Mouse (Mus musculus) lung, embryonic 14.5 days (tissue): Measurements from ENCODE around the gene Abhd16b. TPM values are rescaled to one million over a fixed set of nuclear protein-coding genes. Genes with fewer than 3 reads are reported as not detected.

Experiments
- ATAC-seq: fragments of 200-750 bp; cut with Nextera tagmentation; 2 replicates; pipeline ENCODE4 v1.8.0; 2017; ENCODE audit warnings: mild to moderate bottlenecking, moderate TSS enrichment, moderate library complexity; ENCODE audit not compliant: insufficient read depth
- DNase-seq: peaks from one replicate; pipeline ENCODE4 v3.0.0-alpha.2; 2015
- H3K27ac ChIP-seq: fragments of 300-500 bp; sonication (generic); 2 replicates; pipeline ENCODE4 v1.5.1; 2014; ENCODE audit warnings: low read depth, mild to moderate bottlenecking, moderate library complexity
- H3K27me3 ChIP-seq: fragments of 300-500 bp; sonication (generic); 2 replicates; pipeline ENCODE4 v1.6.1; 2014; ENCODE audit warnings: low read length, control low read depth; ENCODE audit not compliant: insufficient read depth
- H3K36me3 ChIP-seq: fragments of 300-500 bp; sonication (generic); 2 replicates; pipeline ENCODE4 v1.6.1; 2014; ENCODE audit warnings: control low read depth; ENCODE audit not compliant: insufficient read depth
- H3K4me1 ChIP-seq: fragments of 300-500 bp; sonication (generic); 2 replicates; pipeline ENCODE4 v1.6.1; 2014; ENCODE audit warnings: antibody characterized with exemption, control low read depth; ENCODE audit not compliant: insufficient read depth
- H3K4me2 ChIP-seq: fragments of 300-500 bp; sonication (generic); 2 replicates; pipeline ENCODE4 v1.6.1; 2014; ENCODE audit warnings: mild to moderate bottlenecking
- H3K4me3 ChIP-seq: fragments of 300-500 bp; sonication (generic); 2 replicates; pipeline ENCODE4 v1.5.1; 2014; ENCODE audit warnings: low read depth, low read length
- H3K9ac ChIP-seq: fragments of 300-500 bp; sonication (generic); 2 replicates; pipeline ENCODE4 v1.6.1; 2014
- H3K9me3 ChIP-seq: fragments of 300-500 bp; sonication (generic); 2 replicates; pipeline ENCODE4 v1.6.1; 2016; ENCODE audit warnings: low read depth, low read length, control low read depth
- CTCF ChIP-seq: IDR thresholded peaks from 2 replicates; pipeline ENCODE4 v1.5.1; 2016; ENCODE audit warnings: antibody characterized with exemption, low read depth
- WGBS: fragments of 180-500 bp; shearing (Covaris S2); extraction: QIAGEN DNeasy Blood & Tissue Kit; methylation state at CpG from one replicate; pipeline ENCODE4 v1.1.7; 2014; 5-methylcytosine and 5-hydroxymethylcytosine counted together
- polyA plus RNA-seq: library from polyadenylated mRNA; unstranded; fragments of >200 nt; fragmentation: Nextera tagmentation; extraction: Ambion mirVana; gene quantifications from 2 replicates; pipeline ENCODE4 v1.2.1, GENCODE M21; 2014

Abhd16b gene
- polyA plus RNA-seq, 1 experiment from 2014 or later, result 0.13 TPM

DNA sequence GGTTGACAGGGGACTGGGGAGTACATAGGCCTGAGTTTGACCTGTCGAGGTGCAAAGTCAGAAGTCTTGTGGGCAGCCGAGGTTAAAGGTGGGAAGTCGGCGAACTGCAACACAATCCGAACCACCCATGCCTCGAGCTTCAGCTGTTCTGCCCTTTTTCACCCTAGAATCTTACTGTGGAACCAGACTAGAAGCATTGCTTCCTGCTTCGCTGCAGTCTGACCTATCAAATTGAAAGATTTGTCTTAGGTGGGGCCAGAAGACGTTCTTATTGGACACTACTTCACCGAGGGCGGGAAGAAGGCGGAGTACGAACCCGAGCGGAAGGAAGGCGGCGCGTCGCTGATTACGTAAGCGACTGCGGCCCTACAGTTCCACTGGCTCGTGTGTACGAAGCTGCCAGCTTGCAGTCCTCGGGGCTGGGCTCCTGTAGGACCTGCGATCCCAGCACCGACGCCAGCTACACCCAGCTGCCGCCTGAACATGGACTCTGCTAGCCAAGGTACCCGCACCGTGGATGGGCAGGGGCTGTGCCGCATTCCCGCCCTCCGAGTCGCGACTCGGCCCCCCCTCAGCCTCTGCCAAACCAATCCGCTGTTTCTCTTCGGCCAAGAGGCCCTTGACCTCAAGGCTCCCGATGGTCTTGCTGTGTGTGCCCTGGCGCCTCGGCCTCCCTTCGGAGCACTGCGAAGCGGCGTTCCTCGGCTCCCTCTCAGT lies 4.0 kb downstream of the Abhd16b start, which contains the start of gene Tpd52l2:
TSS of gene Tpd52l2 (plus strand) at position 312 of the 717 bp plus-strand sequence.
- Histone ChIP-seq H3K27ac (peak within 1 kb of the TSS; percentile 96), H3K4me2 (peak within 1 kb of the TSS; percentile 88), H3K9ac (peak within 1 kb of the TSS; percentile 86), H3K4me3 (peak within 1 kb of the TSS; percentile 92), H3K4me1 (no peaks in the 10 kb centered on the region), H3K9me3 (no peaks in the 10 kb centered on the region), H3K27me3 (no peaks in the 10 kb centered on the region), H3K36me3 (peaks cover 26% of the 10 kb centered on the region)
- ATAC-seq, result peak; percentile 98
- no peak for TF ChIP-seq CTCF
- peak; percentile 99 for DNase-seq
- under 1% methylated on average over 46 of the region's 46 CpGs for WGBS

DNA sequence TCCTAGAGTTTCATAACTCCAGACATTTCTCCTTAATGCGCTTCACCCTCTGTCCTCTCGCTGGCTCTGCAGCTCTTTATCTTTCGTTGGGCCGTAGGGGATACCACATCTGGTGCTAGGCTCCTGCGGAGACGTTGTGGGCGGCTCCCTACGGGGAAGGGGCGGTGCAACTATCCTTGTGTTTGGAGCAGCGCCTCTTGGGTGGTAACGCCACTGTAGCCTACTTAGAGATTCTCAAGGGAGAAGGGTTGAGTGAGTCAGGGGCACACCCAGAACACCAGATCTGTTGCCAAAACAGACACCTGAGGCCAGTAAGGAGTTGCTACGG lies 4.5 kb downstream of the Abhd16b start:
- ATAC-seq, result peak; percentile 76
- H3K4me1 ChIP-seq, result no peaks in the 10 kb centered on the region

GRCm38 (mm10) chr2:181498644-181499043 lies 5.6 kb downstream of the Abhd16b start:
- DNase-seq (no peak), ATAC-seq (no peak)
- Histone ChIP-seq H3K4me1 (no peaks in the 10 kb centered on the region), H3K4me3 (no peak overlapping the region), H3K27ac (no peak overlapping the region), H3K36me3 (peaks cover 43% of the 10 kb centered on the region), H3K4me2 (peak overlapping the region; percentile 88; the same call in 1 of the 2 replicates), H3K27me3 (no peaks in the 10 kb centered on the region), H3K9ac (no peak overlapping the region), H3K9me3 (no peaks in the 10 kb centered on the region)
- WGBS, result 73% methylated on average over 4 of the region's 4 CpGs
- no peak for TF ChIP-seq CTCF

More for the DNA sequence above, 4.5 kb downstream of the Abhd16b start:
- no peaks in the 10 kb centered on the region for H3K27me3 ChIP-seq
- no peak for TF ChIP-seq CTCF
- peak overlapping the region; percentile 88 for H3K4me2 ChIP-seq
- H3K4me3 ChIP-seq, result peak overlapping the region; percentile 92
- H3K9me3 ChIP-seq, result no peaks in the 10 kb centered on the region
- peaks cover 31% of the 10 kb centered on the region for H3K36me3 ChIP-seq
- H3K9ac ChIP-seq, result peak overlapping the region; percentile 86
- peak; percentile 80 for DNase-seq
- under 1% methylated on average over 12 of the region's 12 CpGs for WGBS
- peak overlapping the region; percentile 96 for H3K27ac ChIP-seq

GRCm38 (mm10) chr2:181509191-181509590 lies 16.2 kb downstream of the Abhd16b start:
- Histone ChIP-seq H3K4me3 (no peak overlapping the region), H3K27me3 (no peaks in the 10 kb centered on the region), H3K4me1 (no peaks in the 10 kb centered on the region), H3K9me3 (no peaks in the 10 kb centered on the region), H3K4me2 (no peak overlapping the region), H3K36me3 (peaks cover 87% of the 10 kb centered on the region), H3K27ac (no peak overlapping the region), H3K9ac (no peak overlapping the region)
- no peak for TF ChIP-seq CTCF
- no peak for DNase-seq
- 84% methylated on average over 2 of the region's 2 CpGs for WGBS
- ATAC-seq, result no peak

GRCm38 (mm10) chr2:181511231-181511630 lies 18.2 kb downstream of the Abhd16b start:
- TF ChIP-seq CTCF, result no peak
- Histone ChIP-seq H3K27ac (no peak overlapping the region), H3K27me3 (no peaks in the 10 kb centered on the region), H3K4me2 (no peak overlapping the region), H3K9me3 (no peaks in the 10 kb centered on the region), H3K9ac (no peak overlapping the region), H3K4me3 (no peak overlapping the region), H3K4me1 (no peaks in the 10 kb centered on the region), H3K36me3 (peaks cover 94% of the 10 kb centered on the region)
- no peak for DNase-seq
- WGBS, result 96% methylated on average over 8 of the region's 8 CpGs
- no peak for ATAC-seq

GRCm38 (mm10) chr2:181519201-181519600 lies 26.2 kb downstream of the Abhd16b start:
- peaks cover 48% of the 10 kb centered on the region for H3K36me3 ChIP-seq
- ATAC-seq (no peak), DNase-seq (peak; percentile 28)
- H3K9me3 ChIP-seq, result no peaks in the 10 kb centered on the region
- peaks cover 11% of the 10 kb centered on the region; the same call in 1 of the 2 replicates for H3K4me1 ChIP-seq
- H3K27me3 ChIP-seq, result no peaks in the 10 kb centered on the region
- TF ChIP-seq CTCF, result no peak
- H3K9ac ChIP-seq, result peak overlapping the region; percentile 93
- H3K4me2 ChIP-seq, result peak overlapping the region; percentile 82
- peak overlapping the region; percentile 96 for H3K4me3 ChIP-seq
- 61% methylated on average over 3 of the region's 3 CpGs for WGBS
- H3K27ac ChIP-seq, result peak overlapping the region; percentile 98

DNA sequence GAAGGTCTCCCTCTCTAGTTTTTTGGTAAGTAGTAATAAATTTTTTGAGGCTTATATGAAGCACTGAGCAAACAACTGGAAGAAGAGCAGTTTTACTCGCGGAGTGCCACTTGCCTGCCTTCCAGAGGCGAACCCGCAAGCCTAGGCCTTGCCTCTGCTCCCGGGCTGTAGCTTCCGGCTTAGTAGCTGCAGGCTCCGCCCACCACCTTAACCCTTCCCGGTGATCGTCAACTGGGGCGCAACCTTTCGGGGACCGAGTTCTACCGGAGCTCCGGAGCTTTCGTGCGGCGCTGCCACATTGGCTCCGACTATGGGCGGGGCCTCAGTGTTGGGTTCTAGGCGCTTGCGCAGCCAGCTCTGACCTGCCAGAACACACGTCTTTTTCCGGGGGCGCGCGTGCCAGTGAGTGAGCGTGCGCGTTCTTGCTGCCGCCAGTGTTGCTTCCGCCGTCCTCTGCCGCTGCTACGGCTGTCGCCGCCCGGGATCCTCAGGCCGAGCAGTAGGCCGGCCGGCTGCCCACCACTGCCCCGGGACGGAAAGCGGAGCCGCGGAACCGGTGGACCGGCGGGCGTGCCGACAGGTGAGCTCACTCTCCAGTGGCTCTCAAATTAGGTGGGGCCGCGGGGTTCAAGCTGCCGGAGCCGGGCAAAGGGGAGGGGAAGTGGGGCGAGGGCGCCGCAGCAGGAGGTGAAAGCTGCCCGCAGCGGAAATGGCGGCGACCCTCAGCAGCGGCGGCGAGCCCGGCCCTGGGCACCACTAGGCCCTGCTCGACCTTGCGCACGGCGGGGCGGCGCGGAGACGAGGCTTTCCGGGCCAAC lies 27.3 kb downstream of the Abhd16b start, which contains the start of gene Dnajc5:
TSS of gene Dnajc5 (plus strand) at position 368 of the 818 bp plus-strand sequence.
- H3K4me1 ChIP-seq, result peaks cover 11% of the 10 kb centered on the region; the same call in 1 of the 2 replicates
- H3K4me2 ChIP-seq, result peak within 1 kb of the TSS; percentile 82
- peak; percentile 98 for ATAC-seq
- peak; percentile 99 for DNase-seq
- H3K36me3 ChIP-seq, result peaks cover 37% of the 10 kb centered on the region
- WGBS, result under 1% methylated on average over 74 of the region's 74 CpGs
- no peaks in the 10 kb centered on the region for H3K27me3 ChIP-seq
- TF ChIP-seq CTCF, result no peak
- H3K4me3 ChIP-seq, result peak within 1 kb of the TSS; percentile 96
- peak within 1 kb of the TSS; percentile 98 for H3K27ac ChIP-seq
- no peaks in the 10 kb centered on the region for H3K9me3 ChIP-seq
- H3K9ac ChIP-seq, result peak within 1 kb of the TSS; percentile 93
